Mouse (Mus musculus): ENCODE results near the gene Slc22a7. TPM values are rescaled to one million over a fixed set of nuclear protein-coding genes. Genes with fewer than 3 reads are reported as not detected.

The Slc22a7 gene
- 1 to 10 TPM in 1 of 4 experiments, under 1 TPM in 3; 0.23 to 1.2 (median 0.84) TPM for total RNA-seq (2022)

- no peak for DNase-seq (ENCODE audit: low spot score in 2 of 2)
Observed at GRCm38 (mm10) chr17:46438298-46438873, at the start of gene Slc22a7. Gene Slc22a7 (minus strand): TSS chr17:46438457.

- peak in 1 of 2 experiments; percentile 53 for DNase-seq (ENCODE audit: low spot score in 2 of 2)
Observed at GRCm38 (mm10) chr17:46487431-46487830, 49.2 kb upstream of the Slc22a7 start, which contains the start of gene Ttbk1. Gene Ttbk1 (minus strand): TSS chr17:46487675.

GRCm38 (mm10) chr17:46486995-46487394 is 48.7 kb upstream of the Slc22a7 start:
- no peak for DNase-seq (ENCODE audit: low spot score in 2 of 2)

GRCm38 (mm10) chr17:46484461-46484875 is 46.2 kb upstream of the Slc22a7 start:
- no peak for DNase-seq (ENCODE audit: low spot score in 2 of 2)

GRCm38 (mm10) chr17:46484021-46484431 is 45.8 kb upstream of the Slc22a7 start:
- DNase-seq (ENCODE audit: low spot score in 2 of 2): no peak

GRCm38 (mm10) chr17:46483561-46484001 is 45.3 kb upstream of the Slc22a7 start:
- DNase-seq (ENCODE audit: low spot score in 2 of 2): peak; percentile 39 to 47

- DNase-seq (ENCODE audit: low spot score in 2 of 2): no peak
Observed at GRCm38 (mm10) chr17:46477286-46477685, 39.0 kb upstream of the Slc22a7 start.

- no peak for DNase-seq (ENCODE audit: low spot score in 2 of 2)
Observed at GRCm38 (mm10) chr17:46476601-46477000, 38.3 kb upstream of the Slc22a7 start.

GRCm38 (mm10) chr17:46467830-46468229 is 29.6 kb upstream of the Slc22a7 start:
- no peak for DNase-seq (ENCODE audit: low spot score in 2 of 2)

- no peak for DNase-seq (ENCODE audit: low spot score in 2 of 2)
Observed at GRCm38 (mm10) chr17:46462226-46462625, 24.0 kb upstream of the Slc22a7 start.

GRCm38 (mm10) chr17:46461347-46461746 is 23.1 kb upstream of the Slc22a7 start:
- DNase-seq (ENCODE audit: low spot score in 2 of 2): no peak

GRCm38 (mm10) chr17:46460673-46461072 is 22.4 kb upstream of the Slc22a7 start:
- no peak for DNase-seq (ENCODE audit: low spot score in 2 of 2)

- no peak for DNase-seq (ENCODE audit: low spot score in 2 of 2)
Observed at GRCm38 (mm10) chr17:46458439-46458838, 20.2 kb upstream of the Slc22a7 start.

- no peak for DNase-seq (ENCODE audit: low spot score in 2 of 2)
Observed at GRCm38 (mm10) chr17:46457791-46458190, 19.5 kb upstream of the Slc22a7 start.

GRCm38 (mm10) chr17:46455110-46455691 is 16.9 kb upstream of the Slc22a7 start:
- DNase-seq (ENCODE audit: low spot score in 2 of 2): no peak

- DNase-seq (ENCODE audit: low spot score in 2 of 2): no peak
Observed at GRCm38 (mm10) chr17:46454539-46454938, 16.3 kb upstream of the Slc22a7 start.

- DNase-seq (ENCODE audit: low spot score in 2 of 2): no peak
Observed at GRCm38 (mm10) chr17:46453970-46454411, 15.7 kb upstream of the Slc22a7 start.

GRCm38 (mm10) chr17:46453302-46453948 is 15.2 kb upstream of the Slc22a7 start:
- DNase-seq (ENCODE audit: low spot score in 2 of 2): no peak

- no peak for DNase-seq (ENCODE audit: low spot score in 2 of 2)
Observed at GRCm38 (mm10) chr17:46452683-46453082, 14.4 kb upstream of the Slc22a7 start.

GRCm38 (mm10) chr17:46446264-46446663 is 8.0 kb upstream of the Slc22a7 start:
- DNase-seq (ENCODE audit: low spot score in 2 of 2): no peak

GRCm38 (mm10) chr17:46444839-46445579 is 6.8 kb upstream of the Slc22a7 start:
- DNase-seq (ENCODE audit: low spot score in 2 of 2): no peak

- DNase-seq (ENCODE audit: low spot score in 2 of 2): no peak
Observed at GRCm38 (mm10) chr17:46439176-46439575, 919 bp upstream of the Slc22a7 start.

Measured in layer of hippocampus, adult 8-10 months (tissue).